Mouse (Mus musculus) CH12.LX (cell line): ENCODE results near the gene Mta1. TPM values are rescaled to one million over a fixed set of nuclear protein-coding genes. Genes with fewer than 3 reads are reported as not detected.

ENCODE experiments used
- DNase-seq: peaks from one replicate; pipeline ENCODE4 v3.0.0-alpha.2; 2013; ENCODE audit errors: extremely low read depth
- H3K27ac ChIP-seq: 2 replicates; pipeline ENCODE4 v1.5.1; 2012; ENCODE audit warnings: low read depth, mild to moderate bottlenecking, control low read depth, moderate library complexity; ENCODE audit not compliant: insufficient read depth
- H3K27me3 ChIP-seq: replicated peaks from 2 replicates; pipeline ENCODE3; 2012; ENCODE audit warnings: inconsistent platforms
- H3K36me3 ChIP-seq, 2 experiments: replicated peaks in 1 of 2; 2 replicates each; pipeline versions ENCODE3 to v1.6.1; 2012; ENCODE audit warnings: inconsistent platforms in 1 of 2, low read length in 1 of 2, mild to moderate bottlenecking in 1 of 2, mixed read lengths in 1 of 2, moderate library complexity in 1 of 2; ENCODE audit not compliant: control insufficient read depth in 1 of 2, insufficient read depth in 1 of 2
- H3K4me1 ChIP-seq, 2 experiments: 2 replicates each; pipeline ENCODE4 v1.6.1; 2012; ENCODE audit warnings: inconsistent platforms in 1 of 2, moderate library complexity in 1 of 2; ENCODE audit not compliant: insufficient read depth in 2 of 2, control insufficient read depth in 1 of 2
- H3K4me2 ChIP-seq: 2 replicates; pipeline ENCODE4 v1.6.1; 2012; ENCODE audit warnings: low read depth, mild to moderate bottlenecking, control low read depth; ENCODE audit not compliant: poor library complexity, insufficient read depth, severe bottlenecking
- H3K4me3 ChIP-seq, 3 experiments: fragments of 150-350 bp in 1 of 3; sonication (generic) in 1 of 3; replicated peaks in 1 of 3; 2 replicates each; pipeline versions ENCODE3 to v1.5.1; 2011 to 2012; ENCODE audit warnings: low read depth in 2 of 3, low read length in 2 of 3, mild to moderate bottlenecking in 2 of 3, moderate library complexity in 2 of 3, control low read depth in 1 of 3, improper control_type of control experiment in 1 of 3, inconsistent platforms in 1 of 3, mixed read lengths in 1 of 3; ENCODE audit not compliant: poor library complexity in 1 of 3
- H3K79me2 ChIP-seq: replicated peaks from 2 replicates; pipeline ENCODE4 v1.6.1; 2012; ENCODE audit warnings: mild to moderate bottlenecking, moderate library complexity; ENCODE audit not compliant: control insufficient read depth, poor library complexity, insufficient read depth, severe bottlenecking; ENCODE audit errors: extremely low read depth
- H3K9ac ChIP-seq: 2 replicates; pipeline ENCODE4 v1.6.1; 2012; ENCODE audit warnings: low read depth, mild to moderate bottlenecking, control low read depth, moderate library complexity; ENCODE audit not compliant: insufficient read depth
- H3K9me3 ChIP-seq: replicated peaks from 2 replicates; pipeline ENCODE3; 2012; ENCODE audit warnings: low read length, inconsistent platforms, mixed read lengths
- BHLHE40 ChIP-seq: IDR thresholded peaks from 2 replicates; pipeline ENCODE4 v1.6.1; 2011; ENCODE audit warnings: mild to moderate bottlenecking, low read depth, low read length, improper control_type of control experiment
- E2F4 ChIP-seq: IDR thresholded peaks from 2 replicates; pipeline ENCODE4 v1.6.1; 2011; ENCODE audit warnings: low read depth, low read length, improper control_type of control experiment; ENCODE audit not compliant: insufficient replicate concordance
- ELF1 ChIP-seq: IDR thresholded peaks from 2 replicates; pipeline ENCODE4 v1.6.1; 2014; ENCODE audit warnings: low read depth, mild to moderate bottlenecking, inconsistent platforms, low read length, improper control_type of control experiment
- EP300 ChIP-seq: IDR thresholded peaks from 2 replicates; pipeline ENCODE4 v1.6.1; 2011; ENCODE audit warnings: low read length, improper control_type of control experiment
- ETS1 ChIP-seq: conservative IDR thresholded peaks from 2 replicates; pipeline ENCODE4 v1.6.1; 2012; ENCODE audit warnings: low read depth, mild to moderate bottlenecking, inconsistent platforms, low read length, improper control_type of control experiment, moderate library complexity
- HCFC1 ChIP-seq: IDR thresholded peaks from 2 replicates; pipeline ENCODE4 v1.6.1; 2012; ENCODE audit warnings: low read depth, mild to moderate bottlenecking, inconsistent platforms, low read length, improper control_type of control experiment
- IRF4 ChIP-seq: IDR thresholded peaks from 2 replicates; pipeline ENCODE4 v1.6.1; 2014; ENCODE audit warnings: low read depth, mild to moderate bottlenecking, inconsistent platforms, low read length, improper control_type of control experiment
- JUN ChIP-seq: IDR thresholded peaks from 2 replicates; pipeline ENCODE4 v1.6.1; 2011; ENCODE audit warnings: low read depth, mild to moderate bottlenecking, low read length, improper control_type of control experiment, moderate library complexity; ENCODE audit not compliant: insufficient read depth
- KAT2A ChIP-seq: IDR thresholded peaks from 2 replicates; pipeline ENCODE4 v1.6.1; 2012; ENCODE audit warnings: low read length, improper control_type of control experiment, inconsistent platforms; ENCODE audit not compliant: insufficient replicate concordance
- MAFK ChIP-seq: IDR thresholded peaks from 2 replicates; pipeline ENCODE4 v1.6.1; 2011; ENCODE audit warnings: low read length, improper control_type of control experiment; ENCODE audit not compliant: insufficient replicate concordance
- MAX ChIP-seq: IDR thresholded peaks from 2 replicates; pipeline ENCODE4 v1.6.1; 2011; ENCODE audit warnings: low read length, improper control_type of control experiment
- MAZ ChIP-seq: IDR thresholded peaks from 2 replicates; pipeline ENCODE4 v1.6.1; 2012; ENCODE audit warnings: low read depth, mild to moderate bottlenecking, inconsistent platforms, low read length, improper control_type of control experiment, moderate library complexity
- MEF2A ChIP-seq: IDR thresholded peaks from 2 replicates; pipeline ENCODE4 v1.6.1; 2014; ENCODE audit warnings: low read depth, mild to moderate bottlenecking, inconsistent platforms, low read length, improper control_type of control experiment, borderline replicate concordance
- MYC ChIP-seq: IDR thresholded peaks from 2 replicates; pipeline ENCODE4 v1.6.1; 2011; ENCODE audit warnings: low read depth, mild to moderate bottlenecking, improper control_type of control experiment, low read length
- NRF1 ChIP-seq: IDR thresholded peaks from 2 replicates; pipeline ENCODE4 v1.6.1; 2014; ENCODE audit warnings: low read depth, mild to moderate bottlenecking, inconsistent platforms, low read length, improper control_type of control experiment, moderate library complexity
- POLR2AphosphoS2 ChIP-seq: IDR thresholded peaks from 2 replicates; pipeline ENCODE4 v1.6.1; 2011; ENCODE audit warnings: low read depth, low read length, improper control_type of control experiment
- RCOR1 ChIP-seq: conservative IDR thresholded peaks from 2 replicates; pipeline ENCODE4 v1.6.1; 2012; ENCODE audit warnings: low read depth, mild to moderate bottlenecking, inconsistent platforms, low read length, improper control_type of control experiment
- SIN3A ChIP-seq: IDR thresholded peaks from 2 replicates; pipeline ENCODE4 v1.6.1; 2012; ENCODE audit warnings: low read length, improper control_type of control experiment, inconsistent platforms
- TBP ChIP-seq: conservative IDR thresholded peaks from 2 replicates; pipeline ENCODE4 v1.6.1; 2011; ENCODE audit warnings: low read depth, low read length, improper control_type of control experiment
- TCF12 ChIP-seq: IDR thresholded peaks from 2 replicates; pipeline ENCODE4 v1.6.1; 2014; ENCODE audit warnings: low read depth, mild to moderate bottlenecking, inconsistent platforms, low read length, improper control_type of control experiment
- UBTF ChIP-seq: IDR thresholded peaks from 2 replicates; pipeline ENCODE4 v1.6.1; 2012; ENCODE audit warnings: low read depth, mild to moderate bottlenecking, inconsistent platforms, low read length, improper control_type of control experiment, moderate library complexity
- USF1 ChIP-seq: IDR thresholded peaks from 2 replicates; pipeline ENCODE4 v1.6.1; 2014; ENCODE audit warnings: low read depth, mild to moderate bottlenecking, inconsistent platforms, low read length, improper control_type of control experiment
- ZMIZ1 ChIP-seq: IDR thresholded peaks from 2 replicates; pipeline ENCODE4 v1.6.1; 2012; ENCODE audit warnings: low read depth, mild to moderate bottlenecking, inconsistent platforms, low read length, improper control_type of control experiment
- dilution Hi-C: fragments of 300-500 bp; cut with MboI; formaldehyde crosslinking; loops from 2 replicates; pipeline ENCODE4 v1.14.3; 2020; ENCODE audit warnings: low sequenced_read_pairs; ENCODE audit not compliant: extremely low pct_unique_long_range_greater_than_20kb, extremely low pct_ligation_motif_present
- in situ Hi-C: fragments of 300-500 bp; cut with MboI; formaldehyde crosslinking; loops from 3 replicates; pipeline ENCODE4 v1.14.3; 2019; ENCODE audit warnings: low sequenced_read_pairs, low pct_ligation_motif_present, low pct_unique_long_range_greater_than_20kb, mixed read lengths
- polyA plus RNA-seq: library from polyadenylated mRNA; unstranded; fragments of >175 nt; gene quantifications from 2 replicates; pipeline ENCODE4 v1.2.1, GENCODE M21; 2012; ENCODE audit warnings: low read depth; ENCODE audit not compliant: insufficient read length
- total RNA-seq, 2 experiments: library from RNA; depleted of rRNA; stranded (reverse); fragments of 300-350 nt in 1 of 2; fragments of >200 nt in 1 of 2; gene quantifications; 2 replicates each; pipeline ENCODE4 v1.2.3; 2012 to 2014

Gene Mta1
- total and polyA plus RNA-seq, 3 experiments = 11.5 to 76.7 (median 39.4) TPM

DNA sequence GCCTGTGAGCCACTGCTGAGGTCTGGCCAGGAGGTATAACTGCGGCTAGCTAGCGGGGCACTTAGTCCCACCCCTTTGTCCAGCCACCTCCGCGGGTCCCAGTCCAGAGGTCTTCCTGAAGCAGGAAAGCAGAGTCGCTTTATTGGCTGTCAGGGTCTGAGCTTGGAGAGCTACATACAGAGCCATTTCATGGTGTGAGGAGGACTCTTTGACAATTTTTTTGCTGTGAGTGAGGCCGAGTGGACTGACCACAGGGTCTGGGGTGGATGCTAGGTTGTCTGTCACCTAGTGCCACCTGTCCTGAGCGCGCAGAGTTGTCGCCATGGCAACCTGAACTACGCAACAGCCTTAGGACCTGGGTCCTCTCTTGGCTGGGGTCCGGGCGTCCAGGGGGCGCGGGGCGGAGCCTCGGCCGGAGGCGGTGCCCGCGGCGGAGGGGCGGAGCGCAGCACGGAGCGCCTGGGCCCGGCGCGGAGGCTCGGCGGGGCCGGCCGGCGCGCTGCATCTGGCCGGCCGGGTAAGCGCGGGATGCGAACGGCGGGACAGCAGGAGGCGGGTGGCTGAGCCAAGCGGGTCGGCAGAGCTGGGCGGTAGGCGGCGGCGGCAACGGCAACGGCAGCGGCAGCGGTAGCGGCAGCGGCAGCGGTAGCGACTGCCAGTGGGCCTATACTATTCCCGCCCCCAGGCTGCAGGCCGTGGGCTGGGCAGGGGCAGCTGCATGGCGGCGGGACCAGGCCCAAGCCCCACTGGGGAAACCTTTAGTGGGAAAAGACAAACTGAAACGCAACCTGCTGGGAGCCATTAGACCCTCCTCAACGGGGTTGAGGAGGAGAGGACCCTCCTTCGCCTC, 87.6 kb downstream of the Mta1 start, which contains the start of gene Tmem121:
TSS of gene Tmem121 (plus strand) at position 489 of the 850 bp plus-strand sequence.
- Histone ChIP-seq H3K9ac (no peak within 1 kb of the TSS), H3K4me1 (no peaks in the 10 kb centered on the region), H3K9me3 (peaks cover 33% of the 10 kb centered on the region), H3K4me3 (no peak within 1 kb of the TSS), H3K27ac (no peak within 1 kb of the TSS), H3K36me3 (no peaks in the 10 kb centered on the region), H3K79me2 (no peaks in the 10 kb centered on the region), H3K27me3 (peaks cover 38% of the 10 kb centered on the region), H3K4me2 (no peak within 1 kb of the TSS)
- in situ Hi-C loops (no loop called here), dilution Hi-C loops (no loop called here)
- TF ChIP-seq EP300 (no peak), TCF12 (no peak), UBTF (no peak), HCFC1 (no peak), BHLHE40 (no peak), NRF1 (no peak), TBP (no peak), ELF1 (no peak), RCOR1 (no peak), MAX (no peak), KAT2A (no peak), MAZ (no peak), MEF2A (no peak)
- DNase-seq = no peak

DNA sequence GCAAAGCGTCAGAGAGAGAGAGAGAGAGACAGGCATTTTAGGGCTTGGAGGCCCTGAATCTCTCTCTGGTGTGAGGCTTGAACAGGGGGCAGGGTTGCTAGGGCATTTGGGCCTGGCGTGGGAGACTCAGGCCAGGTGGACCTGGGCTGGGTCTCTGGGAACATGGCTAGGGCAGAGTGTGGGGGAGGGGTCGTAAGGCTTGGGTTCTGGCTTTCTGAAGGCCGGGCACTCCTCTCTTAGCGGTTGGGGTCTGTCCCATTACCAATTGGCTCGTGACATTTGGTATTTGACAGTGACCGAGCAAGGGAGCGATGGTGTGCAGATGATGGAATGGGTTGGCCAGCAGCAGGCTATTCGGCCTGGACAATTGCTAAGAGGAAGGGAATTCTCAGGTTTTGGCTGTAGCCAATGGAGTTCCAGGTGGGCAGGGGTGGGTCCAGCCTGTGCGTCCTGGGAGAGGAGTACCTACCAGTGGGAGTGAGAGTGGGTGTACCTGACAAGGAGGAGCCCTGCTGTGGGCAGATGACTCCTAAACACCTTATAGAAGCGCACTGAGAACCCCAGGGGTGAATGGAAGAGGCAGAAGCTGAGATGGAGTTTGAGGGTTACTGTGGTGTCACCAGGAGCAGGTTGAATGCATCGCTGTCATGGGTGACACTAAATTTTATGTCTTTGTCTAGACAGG, 88.4 kb downstream of the Mta1 start:
- H3K27me3 ChIP-seq = peaks cover 44% of the 10 kb centered on the region
- TF ChIP-seq TCF12 = no peak
- TF ChIP-seq EP300 = no peak
- TF ChIP-seq MAFK = no peak
- no peak for TF ChIP-seq MAX
- TF ChIP-seq BHLHE40 = no peak
- no peak for TF ChIP-seq E2F4
- no peak for TF ChIP-seq IRF4
- no peak for TF ChIP-seq MYC
- TF ChIP-seq RCOR1 = no peak
- TF ChIP-seq JUN = no peak
- no peak for TF ChIP-seq POLR2AphosphoS2
- no peak for TF ChIP-seq ZMIZ1
- no peak for TF ChIP-seq ETS1
- TF ChIP-seq SIN3A = no peak
- no peak for TF ChIP-seq USF1
- no peaks in the 10 kb centered on the region for H3K36me3 ChIP-seq

More for the DNA sequence above, 88.4 kb downstream of the Mta1 start:
- dilution Hi-C loops (no loop called here), in situ Hi-C loops (no loop called here)
- Histone ChIP-seq H3K4me2 (no peak overlapping the region), H3K27ac (no peak overlapping the region), H3K4me3 (no peak overlapping the region), H3K79me2 (no peaks in the 10 kb centered on the region), H3K9ac (no peak overlapping the region), H3K9me3 (peaks cover 33% of the 10 kb centered on the region), H3K4me1 (no peaks in the 10 kb centered on the region)
- no peak for DNase-seq
